Mouse (Mus musculus) adipocyte (in vitro differentiated cells): ENCODE measurements at regions not wholly inside any gene's neighbourhood (a gene's known extent, or its start where the extent isn't known, plus 50 kb on each side); places are given as distances from the start of the nearest gene placed in this dataset.
"Not testable (repeated sequence)": the region's sequence is repeated elsewhere in the genome, so short reads cannot be mapped to it uniquely, and the experiment has no call there.

Experiments used
- DNase-seq: peaks from one replicate; pipeline ENCODE4 v3.0.0-alpha.2; 2016; ENCODE audit warnings: low spot score

DNA sequence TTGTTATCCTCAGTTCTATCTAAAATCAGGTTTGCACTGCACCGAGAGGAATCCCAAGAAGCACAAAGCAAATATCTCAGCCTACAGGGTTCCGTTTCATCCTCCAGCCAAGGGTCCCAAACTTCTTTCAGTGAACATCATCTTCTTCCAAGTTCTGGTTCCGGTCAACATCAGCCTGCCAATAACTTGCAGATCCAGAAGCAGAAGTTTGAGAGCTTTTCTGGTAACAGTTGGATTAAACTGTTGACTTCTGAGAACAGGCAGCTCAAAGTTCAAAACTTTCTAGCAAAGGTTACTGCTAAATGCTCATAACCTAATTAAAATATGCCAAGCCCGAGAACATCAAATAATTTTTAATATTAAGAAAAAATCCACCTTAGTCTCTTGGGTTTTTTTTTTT lies 237.0 kb upstream of the Gm37988 start:
- no peak for DNase-seq

GRCm38 (mm10) chr1:4571299-4572202 lies 236.1 kb upstream of the Gm37988 start:
- DNase-seq: no peak

DNA sequence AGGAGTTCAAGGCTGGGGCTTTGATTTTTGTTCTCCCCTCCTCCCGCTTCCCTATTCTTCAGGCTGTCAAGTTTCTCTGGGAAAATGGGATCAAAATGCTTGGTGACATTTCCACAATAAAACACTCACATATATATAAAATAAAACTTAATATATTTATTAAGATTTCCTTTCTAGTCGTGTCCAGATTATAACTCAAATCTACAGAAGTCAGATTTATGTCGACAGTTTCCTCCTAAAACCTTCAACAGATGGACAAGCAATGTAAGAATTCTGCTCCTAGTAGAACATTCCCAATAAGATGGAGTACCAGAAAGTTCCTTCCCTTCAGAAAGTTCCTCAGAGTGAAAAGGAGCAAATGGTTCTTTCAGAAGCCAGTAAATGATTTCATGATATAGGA lies 235.4 kb upstream of the Gm37988 start:
- DNase-seq: no peak

DNA sequence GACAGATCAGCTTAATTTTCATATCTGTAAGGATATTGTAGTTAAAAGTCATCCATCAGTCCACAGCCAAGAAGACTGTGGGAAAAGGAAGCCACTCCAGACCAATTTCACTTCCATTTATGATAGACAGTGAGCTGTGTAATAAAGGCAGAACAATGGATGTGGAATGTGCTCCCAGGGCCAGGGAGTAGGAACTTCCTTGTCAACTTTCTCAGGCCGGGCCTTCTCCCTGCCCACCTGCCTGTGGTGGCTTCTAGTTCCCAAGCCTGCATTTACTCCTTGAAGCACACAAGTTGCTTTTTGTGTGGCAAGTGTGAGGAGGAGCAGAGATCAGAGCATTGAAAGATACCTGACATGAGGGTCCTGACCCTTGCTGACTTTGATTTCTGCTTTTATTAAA lies 233.6 kb upstream of the Gm37988 start:
- no peak for DNase-seq

DNA sequence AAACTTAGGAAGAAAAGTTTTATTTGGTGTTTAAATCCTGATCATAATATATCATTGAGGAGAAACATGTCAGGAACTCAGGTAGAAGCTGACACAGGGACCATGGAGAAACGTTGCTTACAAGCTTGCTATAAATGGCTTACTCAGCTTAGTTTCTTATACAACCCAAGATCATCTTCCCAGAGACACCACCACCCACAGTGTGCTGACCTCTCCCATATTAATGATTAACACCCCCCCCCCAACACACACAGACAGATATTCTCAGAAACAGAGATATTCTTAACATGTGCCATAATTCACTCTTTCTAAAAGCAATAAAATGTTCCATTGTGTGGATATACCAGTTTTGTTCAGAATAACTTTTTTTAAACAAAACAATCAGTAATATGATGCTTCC lies 230.7 kb upstream of the Gm37988 start:
- no peak for DNase-seq

DNA sequence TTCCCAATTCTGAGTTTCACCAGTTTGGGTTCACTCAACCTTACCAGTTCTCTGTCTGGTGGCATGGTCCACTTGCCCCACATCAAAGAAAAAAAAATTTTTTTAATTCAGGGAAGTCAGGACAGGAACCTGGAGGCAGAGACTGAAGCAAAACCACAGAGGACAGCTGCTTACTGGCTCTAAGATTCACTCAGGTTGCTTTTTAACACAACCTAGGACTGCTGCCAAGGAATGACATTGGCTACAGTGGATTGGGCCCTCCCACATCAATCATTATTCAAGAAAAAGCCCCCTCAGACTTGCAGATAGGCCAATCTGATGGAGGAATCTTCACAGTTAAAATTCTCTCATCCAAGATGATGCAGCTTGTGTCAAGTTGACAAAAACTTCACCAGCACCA lies 225.2 kb upstream of the Gm37988 start:
- DNase-seq: no peak

DNA sequence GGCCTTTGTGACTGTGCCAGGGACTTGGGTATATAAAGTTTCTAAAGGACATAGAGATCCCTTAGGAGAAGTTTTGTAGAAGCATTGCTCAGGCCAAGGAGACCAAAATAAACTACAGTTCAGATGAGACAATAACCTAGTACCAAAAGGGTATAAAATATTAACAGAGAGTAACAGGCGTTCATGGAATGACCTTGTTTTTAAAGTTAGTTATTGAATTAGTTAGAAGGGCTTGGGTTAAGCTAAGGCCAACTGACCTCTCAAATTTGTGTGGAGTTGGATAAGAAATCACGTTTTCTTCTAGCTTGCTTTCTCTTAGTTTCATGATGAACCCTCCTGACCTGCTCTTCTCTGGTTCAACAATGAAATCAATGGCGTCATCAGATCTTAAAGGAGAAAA lies 209.8 kb upstream of the Gm37988 start:
- DNase-seq: no peak

DNA sequence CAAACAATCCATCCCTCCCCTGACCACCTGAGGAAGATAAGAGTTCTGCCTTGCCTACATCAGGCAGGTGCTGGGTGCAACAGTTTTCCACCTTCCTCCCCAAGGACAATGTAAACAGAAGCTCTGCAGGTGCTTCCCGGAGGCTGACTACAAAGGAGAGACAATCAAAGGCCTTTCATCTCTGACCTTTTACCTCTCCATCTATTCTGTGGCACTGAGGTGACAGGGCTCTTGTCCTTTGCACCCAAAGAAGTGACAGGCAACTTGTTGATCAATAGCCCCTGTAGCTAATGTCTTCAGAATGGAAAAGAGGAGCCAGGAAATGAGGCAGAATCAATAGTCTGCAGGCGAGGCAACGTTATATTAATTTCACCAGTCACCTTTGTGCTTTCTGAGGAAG lies 209.3 kb upstream of the Gm37988 start:
- no peak for DNase-seq

DNA sequence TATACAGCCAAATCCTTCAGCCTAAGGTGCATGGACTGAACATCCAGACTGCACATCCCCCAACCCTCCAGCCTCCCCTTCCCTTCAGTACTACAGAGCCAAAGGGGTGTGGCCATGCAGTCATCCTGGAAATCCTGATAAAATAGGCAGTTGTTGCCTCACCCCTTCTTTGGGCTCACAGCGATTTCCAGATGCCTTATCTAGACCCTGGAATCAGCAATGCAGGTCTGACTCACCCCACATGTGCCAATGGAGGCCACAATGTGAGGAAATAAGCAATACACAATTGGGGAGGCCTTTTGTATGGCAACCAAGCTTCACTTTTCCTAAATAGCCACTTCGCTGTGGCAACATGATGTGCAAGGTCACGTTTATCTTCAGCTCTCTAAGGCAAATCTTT lies 205.3 kb upstream of the Gm37988 start:
- no peak for DNase-seq

DNA sequence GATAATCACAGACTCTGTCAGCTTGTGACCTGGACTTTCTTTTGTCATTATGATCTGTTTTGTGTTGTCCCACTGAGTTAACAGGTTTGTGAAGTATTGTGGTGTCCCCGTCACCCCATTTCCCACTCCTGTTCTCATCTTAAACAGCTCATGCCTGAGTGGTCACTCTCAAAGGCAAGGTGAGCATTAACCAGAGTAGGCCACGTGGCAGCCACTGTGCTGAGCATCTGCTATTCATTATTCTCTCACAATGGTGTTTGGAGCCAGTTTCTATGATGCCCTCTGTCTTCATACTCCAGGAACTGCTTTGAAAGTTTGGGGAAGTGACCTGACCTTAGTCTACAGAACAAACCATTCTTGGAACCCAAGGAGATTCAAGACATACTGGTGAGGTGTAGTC lies 198.9 kb upstream of the Gm37988 start:
- no peak for DNase-seq

DNA sequence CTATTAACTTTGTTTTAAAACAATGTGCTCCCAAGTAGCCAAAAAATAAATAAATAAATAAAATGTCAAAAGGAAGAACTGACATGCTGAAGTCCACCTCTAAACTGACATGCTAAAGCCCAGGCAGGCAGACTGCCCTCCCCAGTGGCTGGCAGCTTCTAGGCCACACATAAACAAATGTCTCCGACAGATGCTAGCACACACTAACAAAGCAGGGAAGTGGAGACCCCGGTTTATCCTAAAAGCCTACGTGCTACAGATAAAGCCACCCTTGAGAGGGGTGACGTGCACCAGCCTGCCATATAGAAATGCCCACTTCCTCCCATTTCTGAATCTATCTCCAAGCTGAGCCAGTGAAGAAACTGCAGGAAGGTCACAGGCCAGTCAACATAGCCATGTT lies 194.4 kb upstream of the Gm37988 start:
- DNase-seq: no peak

DNA sequence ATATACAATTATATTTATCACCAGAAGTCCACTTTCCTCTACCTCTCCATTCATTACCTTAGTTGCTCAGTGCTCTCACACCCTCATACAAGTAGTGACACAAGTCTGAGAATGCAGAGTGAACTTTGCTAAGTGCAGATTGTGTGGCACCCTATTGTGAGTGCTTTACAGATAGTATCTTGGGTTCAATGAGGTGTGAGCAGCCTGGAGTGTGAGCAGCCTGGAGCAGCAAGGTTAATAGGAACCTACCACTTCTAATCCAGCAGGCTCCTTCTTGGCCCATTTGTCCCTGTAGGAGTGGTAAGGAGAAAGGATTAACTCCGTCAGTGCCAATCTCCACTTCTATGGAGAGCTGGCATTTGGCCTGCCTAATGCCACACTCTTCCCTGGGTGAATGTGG lies 192.4 kb upstream of the Gm37988 start:
- no peak for DNase-seq

DNA sequence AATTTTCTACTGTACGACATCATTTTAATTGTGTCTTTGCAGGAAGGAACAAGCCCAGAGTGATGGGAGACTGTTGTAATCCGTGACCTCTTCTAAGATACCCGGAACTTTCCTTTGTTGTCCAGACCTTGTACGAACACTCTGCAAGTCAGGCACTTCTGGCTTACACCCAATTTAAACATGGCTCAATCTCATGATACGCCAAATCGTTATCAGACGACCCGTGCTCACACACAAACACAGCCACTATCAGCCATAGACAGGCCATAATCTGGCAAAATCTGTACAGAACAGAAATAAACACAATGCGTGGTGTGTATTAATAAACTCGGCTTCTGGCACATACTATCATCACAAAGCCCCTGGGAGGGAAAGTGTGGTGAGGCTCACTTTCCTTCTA lies 190.2 kb upstream of the Gm37988 start:
- no peak for DNase-seq

DNA sequence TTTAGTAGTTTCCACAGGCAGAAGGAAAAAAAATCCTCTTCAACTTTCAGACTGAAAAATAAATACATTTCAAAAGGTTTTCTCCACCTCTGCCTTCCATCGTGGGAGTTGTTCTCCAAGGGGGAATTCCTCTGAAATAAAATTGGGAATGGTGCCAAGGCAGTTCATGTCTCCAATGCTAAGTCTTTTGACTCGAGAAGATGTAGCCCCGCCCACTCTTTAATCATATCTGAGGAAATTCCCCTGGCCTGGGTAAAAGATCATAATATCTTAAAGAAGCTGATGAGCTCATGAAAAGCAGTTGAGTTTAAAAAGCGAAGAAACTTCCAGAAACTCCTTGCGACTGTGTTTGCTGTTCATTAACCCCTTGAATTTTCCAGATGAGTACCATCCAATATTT lies 185.3 kb upstream of the Gm37988 start:
- no peak for DNase-seq

- no peak for DNase-seq
These were observed 184.4 kb upstream of the Gm37988 start for GRCm38 (mm10) chr1:4623268-4623667.

DNA sequence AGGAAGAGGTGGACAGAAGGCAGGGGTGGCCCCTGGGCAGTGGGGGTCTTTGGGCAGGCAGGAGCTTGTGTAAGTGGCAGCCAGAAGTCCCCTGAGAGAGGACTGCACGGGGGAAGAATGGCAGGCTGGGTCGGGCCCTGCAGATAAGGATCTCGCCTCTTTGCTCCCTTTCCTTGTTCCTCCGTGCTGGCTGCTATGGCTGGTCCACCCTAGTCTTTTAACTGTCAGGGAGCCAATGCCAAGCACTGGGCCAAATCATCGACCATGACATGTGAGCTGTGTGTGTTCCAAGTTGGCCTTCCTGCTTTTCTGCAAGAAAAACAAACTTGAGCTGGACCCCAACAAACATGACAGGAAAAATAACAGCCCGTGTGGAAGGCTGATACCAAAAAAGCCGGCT lies 153.8 kb upstream of the Gm37988 start:
- DNase-seq: no peak

- DNase-seq: no peak
These were observed 152.4 kb upstream of the Gm37988 start for GRCm38 (mm10) chr1:4655252-4655651.

DNA sequence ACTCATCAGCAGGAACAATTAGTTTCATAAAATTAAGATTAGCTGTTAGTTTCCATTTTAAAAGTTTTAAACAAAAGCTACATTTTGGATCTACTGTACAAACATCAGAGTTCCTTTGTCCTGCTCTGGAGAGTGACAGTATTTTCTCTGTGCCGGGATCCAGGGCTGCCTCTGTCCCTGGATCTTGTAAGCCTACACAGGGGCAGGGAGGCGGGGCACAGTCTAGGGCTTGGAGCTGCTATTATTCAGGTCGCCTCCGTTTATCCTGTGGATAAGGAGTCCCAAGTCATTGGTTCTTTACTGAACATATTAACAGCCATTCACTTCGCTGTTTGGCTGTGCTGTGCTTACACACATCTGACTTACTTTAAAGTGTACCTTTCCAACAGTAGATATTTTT lies 150.8 kb upstream of the Gm37988 start:
- DNase-seq: no peak

- DNase-seq: not testable (repeated sequence)
These were observed 147.6 kb upstream of the Gm37988 start for GRCm38 (mm10) chr1:4660081-4660480.

DNA sequence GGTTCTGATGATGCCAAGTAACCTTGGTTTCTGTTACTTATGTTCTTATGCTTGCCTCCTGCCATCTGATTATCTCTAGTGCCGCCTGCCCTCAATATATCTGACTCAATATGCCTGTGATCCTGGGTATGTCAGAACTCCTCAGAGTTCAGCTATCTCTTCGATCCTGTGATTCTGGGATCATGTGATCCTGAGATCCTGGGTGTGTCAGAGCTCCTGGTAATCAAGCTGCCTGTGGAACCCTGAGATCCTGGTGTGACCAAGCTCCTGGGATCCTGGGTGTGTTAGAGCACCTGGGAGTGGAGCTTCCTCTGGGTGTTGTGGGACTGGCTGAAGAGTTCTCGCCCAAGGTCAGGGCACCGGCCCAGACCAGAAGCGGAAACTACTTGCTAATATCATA lies 147.1 kb upstream of the Gm37988 start:
- DNase-seq: not testable (repeated sequence)

- DNase-seq: no peak
These were observed 145.9 kb upstream of the Gm37988 start for GRCm38 (mm10) chr1:4661761-4662160.

GRCm38 (mm10) chr1:4669732-4670131 lies 138.0 kb upstream of the Gm37988 start:
- DNase-seq: no peak

DNA sequence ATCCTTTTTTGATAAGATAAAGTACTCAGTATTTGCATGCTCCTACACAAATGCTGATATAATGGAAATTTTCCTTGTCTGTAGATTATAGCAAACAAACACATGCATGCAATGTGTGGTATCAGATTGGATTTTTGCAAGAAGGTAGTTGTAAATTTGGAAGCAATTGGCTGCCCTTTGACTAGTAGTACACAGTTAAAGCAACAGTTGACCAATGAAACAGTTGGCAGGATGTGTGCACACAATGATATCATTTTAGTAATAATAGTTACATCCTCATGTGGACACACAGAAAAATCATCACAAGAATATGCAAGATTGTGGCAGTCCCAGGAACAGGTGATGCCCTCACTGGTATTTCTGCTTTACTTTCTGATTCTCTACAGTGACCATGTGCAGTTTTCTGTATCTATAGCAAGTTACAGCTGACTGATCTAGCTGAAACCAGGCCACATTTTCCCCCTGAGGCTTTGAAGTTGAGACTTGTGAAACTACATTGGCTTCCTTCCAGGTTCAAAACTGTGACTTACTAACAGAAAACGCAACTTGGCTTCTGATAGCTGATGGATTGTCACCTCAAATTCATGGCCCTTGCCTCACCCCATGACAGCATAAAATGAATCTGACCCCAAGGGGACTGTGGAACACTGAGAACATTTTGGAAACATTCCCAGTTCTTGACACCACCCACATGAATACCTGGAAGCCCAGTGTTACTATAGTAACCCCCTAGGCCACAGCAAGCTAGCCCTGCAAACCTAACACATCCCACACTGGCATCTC lies 136.3 kb upstream of the Gm37988 start:
- peak; percentile 3 for DNase-seq
